Mouse (Mus musculus) ES-E14 (cell line): ENCODE measurements around the gene Pklr.

ENCODE experiments used
- CHD2 ChIP-seq: IDR thresholded peaks from 2 replicates; pipeline ENCODE4 v1.6.1; 2014; ENCODE audit warnings: mild to moderate bottlenecking, low read depth, low read length, inconsistent platforms
- HCFC1 ChIP-seq: IDR thresholded peaks from 2 replicates; pipeline ENCODE4 v1.6.1; 2012; ENCODE audit warnings: low read length, inconsistent platforms, borderline replicate concordance; ENCODE audit not compliant: insufficient read depth
- MAFK ChIP-seq: IDR thresholded peaks from 2 replicates; pipeline ENCODE4 v1.6.1; 2014; ENCODE audit warnings: mild to moderate bottlenecking, low read depth, low read length, inconsistent platforms; ENCODE audit not compliant: insufficient read depth
- ZC3H11A ChIP-seq: IDR thresholded peaks from 2 replicates; pipeline ENCODE4 v1.6.1; 2012; ENCODE audit warnings: low read depth, mild to moderate bottlenecking, inconsistent platforms, low read length, borderline replicate concordance
- ZNF384 ChIP-seq: IDR thresholded peaks from 2 replicates; pipeline ENCODE4 v1.6.1; 2012; ENCODE audit warnings: low read depth, low read length, inconsistent platforms

GRCm38 (mm10) chr3:89164506-89165267 lies 28.7 kb downstream of the Pklr start, which contains the start of gene Clk2:
- no peak for TF ChIP-seq ZC3H11A
- TF ChIP-seq HCFC1: peak; percentile 52; the same call in 1 of the 2 replicates
- no peak for TF ChIP-seq CHD2
- TF ChIP-seq MAFK: no peak
- TF ChIP-seq ZNF384: no peak
